In the genomic region with DNA sequence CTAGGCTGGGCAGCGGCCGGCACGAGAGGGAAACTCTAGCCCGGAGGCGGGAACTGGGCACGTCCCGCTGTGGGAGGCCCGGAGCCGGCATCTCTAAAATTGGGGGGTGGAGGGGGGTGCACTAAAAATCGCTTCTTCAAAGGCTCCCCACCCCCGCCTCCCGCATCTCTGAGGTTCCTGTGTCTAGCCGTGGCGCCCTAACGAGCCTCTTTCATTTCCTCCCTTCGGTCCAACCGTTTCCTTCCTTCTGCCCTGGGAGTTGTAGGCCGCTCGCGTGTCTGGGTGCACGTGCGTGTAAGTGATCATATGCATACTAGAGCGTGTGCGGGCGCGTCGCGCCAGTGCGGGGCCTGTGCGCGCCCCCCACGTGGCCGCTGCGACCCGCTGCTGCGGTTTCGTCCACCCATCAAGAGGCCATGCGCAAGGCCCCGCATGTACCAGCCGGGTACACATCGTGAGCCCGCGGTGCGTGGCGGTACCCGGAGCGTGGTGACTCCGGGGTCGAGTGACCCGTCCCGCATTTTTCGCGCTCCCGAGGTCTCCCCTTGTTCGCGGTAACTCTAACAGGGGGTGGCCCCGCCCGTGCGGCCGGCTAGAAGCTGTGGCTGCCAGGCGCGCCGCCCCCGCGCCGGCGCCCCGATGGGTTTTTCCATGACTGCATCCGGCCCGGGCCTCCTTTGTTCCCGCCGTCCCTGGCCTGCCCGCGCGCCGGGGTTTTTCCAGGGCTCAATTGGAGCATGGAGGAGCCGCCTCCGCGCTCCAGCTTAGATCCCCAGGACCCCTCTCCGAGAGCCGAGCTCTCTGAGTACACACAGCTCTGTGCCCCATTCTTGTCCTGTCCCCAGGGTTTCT, we compare ENCODE assay signal across 8 mouse cellular contexts. TPM values are rescaled to one million over a fixed set of nuclear protein-coding genes. Genes with fewer than 3 reads are reported as not detected.
DNase-seq lines count a peak whose midpoint lies in the region; ATAC-seq and TF ChIP-seq lines count a peak whose summit lies in the region.

No protein-coding gene starts in this region.

- H3K4me3 ChIP-seq in G1E (ENCODE audit: low read depth, low read length): peak overlapping the region; percentile 74
- peak overlapping the region; percentile 43 for H3K4me3 ChIP-seq in lung, postnatal 0 days (ENCODE audit: low read depth, low read length)

- peak; percentile 93 for DNase-seq in G1E (ENCODE audit: low spot score)
- DNase-seq in cerebellum, adult 8-10 months: peak; percentile 91
- peak; percentile 86 for DNase-seq in forelimb bud, embryonic 11.5 days (ENCODE audit: low read depth, low spot score)
- DNase-seq in layer of hippocampus, adult 9-11 months: peak; percentile 91
- DNase-seq in lung, postnatal 0 days (ENCODE audit: low spot score): peak; percentile 90
- peak; percentile 87 for DNase-seq in ovary, postnatal 10 days (ENCODE audit: low spot score)
- DNase-seq in thymus, postnatal 10 days (ENCODE audit: low spot score in 2 of 2): peak; percentile 77 to 83

- no peak for TF ChIP-seq CTCF in G1E (IDR thresholded peaks at IDR 0.05; ENCODE audit: low read depth, low read length)
- no peak; the same call in 1 of the 2 replicates for TF ChIP-seq CTCF in lung, postnatal 0 days (IDR thresholded peaks at IDR 0.05)

- TF ChIP-seq EP300 in lung, postnatal 0 days (IDR thresholded peaks at IDR 0.05): no peak; the same call in 1 of the 2 replicates

- H3K4me2 ChIP-seq in lung, postnatal 0 days (replicated peaks; ENCODE audit: low read depth, low read length): peak overlapping the region; percentile 83

- under 1% methylated on average over 73 of the region's 81 CpGs for WGBS in lung, postnatal 0 days

- peak overlapping the region; percentile 98 for H3K27ac ChIP-seq in lung, postnatal 0 days (ENCODE audit: low read length)

- H3K27me3 ChIP-seq in G1E (ENCODE audit: insufficient read depth, low read length): peaks cover 3% of the 10 kb centered on the region
- H3K27me3 ChIP-seq in lung, postnatal 0 days (replicated peaks; ENCODE audit: insufficient read depth, low read length): no peaks in the 10 kb centered on the region

- no peaks in the 10 kb centered on the region for H3K9me3 ChIP-seq in G1E (replicated peaks)
- no peaks in the 10 kb centered on the region for H3K9me3 ChIP-seq in lung, postnatal 0 days (ENCODE audit: low read length)

- H3K36me3 ChIP-seq in G1E (replicated peaks): peaks cover 5% of the 10 kb centered on the region
- no peaks in the 10 kb centered on the region for H3K36me3 ChIP-seq in lung, postnatal 0 days (ENCODE audit: insufficient read depth, low read length)

- H3K4me1 ChIP-seq in G1E (ENCODE audit: insufficient read depth, low read depth, low read length): peaks cover 65% of the 10 kb centered on the region
- H3K4me1 ChIP-seq in lung, postnatal 0 days (ENCODE audit: insufficient read depth, low read depth, low read length): peaks cover 24% of the 10 kb centered on the region

- ATAC-seq in G1E (ENCODE audit: extremely low read depth, insufficient number of reproducible peaks, low FRiP score, poor library complexity, severe bottlenecking): peak; percentile 4; the same call in 1 of the 2 replicates
- peak; percentile 37 to 51 for ATAC-seq in hematopoietic stem cell, adult 5-6 weeks (replicated peaks in 1 of 2; ENCODE audit: insufficient read depth in 1 of 2, low FRiP score in 2 of 2, low TSS enrichment in 1 of 2, low read depth in 1 of 2, poor library complexity in 2 of 2, severe bottlenecking in 2 of 2)
- peak; percentile 55 for ATAC-seq in lung, postnatal 0 days

- peak overlapping the region; percentile 67 for H3K9ac ChIP-seq in lung, postnatal 0 days (replicated peaks; ENCODE audit: low read depth)

RNA-seq across cellular contexts. Expression of a gene that starts 16.1 kb away (rescaled TPM):
- total RNA-seq in G1E (2014; fragmentation: Nextera tagmentation): not detected in 2 replicates
- 0.16 and 0.17 TPM in 2 replicates for total RNA-seq in G1E (2017)
- polyA plus RNA-seq in G1E (2012): not detected in 2 replicates
- total RNA-seq in hematopoietic stem cell, adult 5-6 weeks (2017): not detected in 2 replicates
- polyA plus RNA-seq in lung, postnatal 0 days (2015; fragmentation: Nextera tagmentation; extraction: Ambion mirVana): not detected in 2 replicates

RNA-seq across cellular contexts. Expression of a gene that starts 16.2 kb away (rescaled TPM):
- not detected in 2 replicates for total RNA-seq in G1E (2014; fragmentation: Nextera tagmentation)
- not detected in 2 replicates for total RNA-seq in G1E (2017)
- not detected in 2 replicates for polyA plus RNA-seq in G1E (2012)
- total RNA-seq in hematopoietic stem cell, adult 5-6 weeks (2017): not detected in 2 replicates
- polyA plus RNA-seq in lung, postnatal 0 days (2015; fragmentation: Nextera tagmentation; extraction: Ambion mirVana): 1.3 and 2.1 TPM in 2 replicates

Comparison
In these comparisons a context has a peak if more than half of its experiments do, and no peak if none do; other contexts are left out.
1. Peak in every context shown above with its lines: DNase-seq, ATAC-seq, H3K4me3 ChIP-seq and H3K27ac ChIP-seq.
2. ATAC-seq: peak in every context shown above with its lines; median percentile 55 in lung, postnatal 0 days; 44 in hematopoietic stem cell, adult 5-6 weeks; 4 in G1E.